Mouse (Mus musculus) olfactory bulb, adult 2 months (tissue): Measurements from ENCODE around the gene 1700019D03Rik. TPM values are rescaled to one million over a fixed set of nuclear protein-coding genes. Genes with fewer than 3 reads are reported as not detected.

Experiments used
- H3K27ac ChIP-seq: fragments of 200-500 bp; 2 replicates; pipeline ENCODE4 v1.5.1; 2012; ENCODE audit warnings: low read depth, low read length; ENCODE audit not compliant: insufficient read depth
- H3K4me1 ChIP-seq: fragments of 200-500 bp; 2 replicates; pipeline ENCODE4 v1.6.1; 2012; ENCODE audit warnings: low read length; ENCODE audit not compliant: control insufficient read depth, insufficient read depth
- H3K4me3 ChIP-seq: fragments of 200-500 bp; 2 replicates; pipeline ENCODE4 v1.5.1; 2012; ENCODE audit warnings: mild to moderate bottlenecking, low read depth, low read length, moderate library complexity; ENCODE audit not compliant: insufficient read depth
- CTCF ChIP-seq: fragments of 200-500 bp; IDR thresholded peaks from 2 replicates; pipeline ENCODE4 v1.5.1; 2012; ENCODE audit warnings: low read depth, mild to moderate bottlenecking, low read length, moderate library complexity; ENCODE audit not compliant: insufficient read depth
- POLR2A ChIP-seq: fragments of 200-500 bp; IDR thresholded peaks from 2 replicates; pipeline ENCODE4 v1.6.1; 2012; ENCODE audit warnings: mild to moderate bottlenecking, low read depth, low read length, moderate library complexity; ENCODE audit not compliant: insufficient read depth
- WGBS: fragments of 180-500 bp; shearing (Covaris S2); methylation state at CpG from one replicate; pipeline ENCODE4 v1.1.7; 2018; 5-methylcytosine and 5-hydroxymethylcytosine counted together
- polyA plus RNA-seq: library from polyadenylated mRNA; stranded (reverse); fragments of >200 nt; gene quantifications from 2 replicates; pipeline ENCODE4 v1.2.4, GENCODE M21; 2012; ENCODE audit warnings: low replicate concordance; ENCODE audit not compliant: missing spikeins, insufficient read depth, insufficient read length

The 1700019D03Rik gene
- not detected in 2 replicates for polyA plus RNA-seq

GRCm38 (mm10) chr1:53020079-53020478, at the start of gene 1700019D03Rik:
TSS of gene 1700019D03Rik (minus strand) at chr1:53020179.
- no peak within 1 kb of the TSS for H3K4me3 ChIP-seq
- 66% methylated on average over 5 of the region's 5 CpGs for WGBS
- no peak within 1 kb of the TSS for H3K27ac ChIP-seq
- no peak for TF ChIP-seq POLR2A
- TF ChIP-seq CTCF, result no peak
- H3K4me1 ChIP-seq, result no peaks in the 10 kb centered on the region

- Histone ChIP-seq H3K4me1 (no peaks in the 10 kb centered on the region), H3K4me3 (no peak overlapping the region), H3K27ac (no peak overlapping the region)
- TF ChIP-seq CTCF (no peak), POLR2A (no peak)
- 93% methylated on average over 4 of the region's 4 CpGs for WGBS
Measured at GRCm38 (mm10) chr1:53063921-53064320, 43.9 kb upstream of the 1700019D03Rik start.

- WGBS, result 46% methylated on average over 13 of the region's 13 CpGs
- no peak overlapping the region for H3K4me3 ChIP-seq
- no peak overlapping the region for H3K27ac ChIP-seq
Measured at GRCm38 (mm10) chr1:53061871-53062608, 42.1 kb upstream of the 1700019D03Rik start.

GRCm38 (mm10) chr1:53061340-53061739, 41.4 kb upstream of the 1700019D03Rik start, which contains the start of gene Mstn:
TSS of gene Mstn (plus strand) at chr1:53061640.
- H3K27ac ChIP-seq, result no peak within 1 kb of the TSS
- no peak within 1 kb of the TSS for H3K4me3 ChIP-seq
- no peak for TF ChIP-seq CTCF
- no peak for TF ChIP-seq POLR2A
- H3K4me1 ChIP-seq, result no peaks in the 10 kb centered on the region
- WGBS, result 75% methylated on average over 6 of the region's 6 CpGs

More at GRCm38 (mm10) chr1:53061871-53062608, 42.1 kb upstream of the 1700019D03Rik start:
- TF ChIP-seq POLR2A (no peak), CTCF (no peak)
- H3K4me1 ChIP-seq, result no peaks in the 10 kb centered on the region

GRCm38 (mm10) chr1:53060499-53060898, 40.5 kb upstream of the 1700019D03Rik start:
- Histone ChIP-seq H3K4me3 (no peak overlapping the region), H3K4me1 (no peaks in the 10 kb centered on the region), H3K27ac (no peak overlapping the region)
- TF ChIP-seq CTCF (no peak), POLR2A (no peak)
- 67% methylated on average over 8 of the region's 8 CpGs for WGBS

GRCm38 (mm10) chr1:53059106-53059505, 39.1 kb upstream of the 1700019D03Rik start:
- Histone ChIP-seq H3K4me3 (no peak overlapping the region), H3K4me1 (no peaks in the 10 kb centered on the region), H3K27ac (no peak overlapping the region)
- WGBS, result 75% methylated on average over 5 of the region's 5 CpGs
- TF ChIP-seq CTCF, result no peak

GRCm38 (mm10) chr1:53053087-53054022, 33.4 kb upstream of the 1700019D03Rik start:
- no peak overlapping the region for H3K4me3 ChIP-seq
- no peaks in the 10 kb centered on the region for H3K4me1 ChIP-seq
- WGBS, result 45% methylated on average over 9 of the region's 9 CpGs
- TF ChIP-seq CTCF (no peak), POLR2A (no peak)
- no peak overlapping the region for H3K27ac ChIP-seq

GRCm38 (mm10) chr1:53049763-53050427, 29.9 kb upstream of the 1700019D03Rik start:
- no peaks in the 10 kb centered on the region for H3K4me1 ChIP-seq
- H3K27ac ChIP-seq, result no peak overlapping the region
- 78% methylated on average over 8 of the region's 8 CpGs for WGBS
- TF ChIP-seq CTCF (no peak), POLR2A (no peak)
- no peak overlapping the region for H3K4me3 ChIP-seq

- Histone ChIP-seq H3K4me3 (no peak overlapping the region), H3K4me1 (no peaks in the 10 kb centered on the region), H3K27ac (no peak overlapping the region)
- WGBS, result 81% methylated on average over 5 of the region's 5 CpGs
- no peak for TF ChIP-seq CTCF
Measured at GRCm38 (mm10) chr1:53037443-53037871, 17.5 kb upstream of the 1700019D03Rik start.
